Mouse (Mus musculus) mouse embryonic stem cell (cell line): ENCODE data around the gene Naxd.

Experiments used
- in situ Hi-C, 2 experiments: fragments of 300-500 bp; cut with MboI; formaldehyde crosslinking; loops; 1 replicate in 1 of 2; 3 replicates in 1 of 2; pipeline ENCODE4 v1.14.3; 2019 to 2020; ENCODE audit warnings: low sequenced_read_pairs in 2 of 2, low pct_unique_long_range_greater_than_20kb in 1 of 2, mixed read lengths in 1 of 2; ENCODE audit not compliant: unreplicated experiment in 1 of 2

Naxd gene

GRCm38 (mm10) chr8:11497017-11497990, at the start of gene Naxd:
TSS of gene Naxd (plus strand) at chr8:11497506.
- in situ Hi-C loops: no loop called here

- in situ Hi-C loops: no loop called here
Measured at GRCm38 (mm10) chr8:11447910-11448570, 49.3 kb upstream of the Naxd start.

GRCm38 (mm10) chr8:11450184-11451113, 46.9 kb upstream of the Naxd start:
- in situ Hi-C loops: no loop called here

- in situ Hi-C loops: no loop called here
Measured at GRCm38 (mm10) chr8:11452152-11452551, 45.2 kb upstream of the Naxd start.

GRCm38 (mm10) chr8:11452559-11452958, 44.7 kb upstream of the Naxd start:
- in situ Hi-C loops: no loop called here

- in situ Hi-C loops: no loop called here
Measured at GRCm38 (mm10) chr8:11452974-11453373, 44.3 kb upstream of the Naxd start.

- in situ Hi-C loops: no loop called here
Measured at GRCm38 (mm10) chr8:11454228-11454627, 43.1 kb upstream of the Naxd start.

GRCm38 (mm10) chr8:11457278-11457677, 40.0 kb upstream of the Naxd start:
- in situ Hi-C loops: no loop called here

- in situ Hi-C loops: no loop called here
Measured at GRCm38 (mm10) chr8:11457981-11458836, 39.1 kb upstream of the Naxd start.

- in situ Hi-C loops: no loop called here
Measured at GRCm38 (mm10) chr8:11459016-11459415, 38.3 kb upstream of the Naxd start.

GRCm38 (mm10) chr8:11460934-11461333, 36.4 kb upstream of the Naxd start:
- in situ Hi-C loops: no loop called here

GRCm38 (mm10) chr8:11461847-11462246, 35.5 kb upstream of the Naxd start:
- in situ Hi-C loops: no loop called here

GRCm38 (mm10) chr8:11462641-11463040, 34.7 kb upstream of the Naxd start:
- in situ Hi-C loops: no loop called here

- in situ Hi-C loops: no loop called here
Measured at GRCm38 (mm10) chr8:11463541-11463888, 33.8 kb upstream of the Naxd start.

GRCm38 (mm10) chr8:11463889-11464706, 33.2 kb upstream of the Naxd start:
- in situ Hi-C loops: no loop called here

- in situ Hi-C loops: no loop called here
Measured at GRCm38 (mm10) chr8:11464707-11464964, 32.7 kb upstream of the Naxd start.

GRCm38 (mm10) chr8:11465619-11466018, 31.7 kb upstream of the Naxd start:
- in situ Hi-C loops: no loop called here
